Mouse (Mus musculus): ENCODE results near the gene Svs1. TPM values are rescaled to one million over a fixed set of nuclear protein-coding genes. Genes with fewer than 3 reads are reported as not detected.

Gene Svs1
- polyA plus RNA-seq, 1 experiment, result not detected

DNA sequence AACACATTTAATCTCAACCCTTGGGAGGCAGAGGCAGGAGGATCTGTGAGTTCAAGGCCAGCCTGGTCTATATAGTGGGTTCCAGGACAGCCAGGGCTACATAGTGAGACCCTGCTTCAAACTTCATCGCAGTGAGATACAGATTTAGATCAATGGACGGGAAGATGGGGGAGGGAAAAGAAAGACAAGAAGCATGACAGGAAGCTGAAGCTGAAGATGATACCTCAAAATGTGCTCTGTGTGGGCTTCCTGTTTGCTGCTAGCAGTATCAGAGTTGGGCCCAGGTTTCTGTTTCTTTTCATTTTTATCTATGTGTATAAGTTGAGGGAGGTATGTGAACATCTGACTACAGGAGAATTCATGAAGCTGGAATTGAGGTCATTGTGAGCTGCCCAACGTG, 26.8 kb downstream of the Svs1 start:
- Histone ChIP-seq H3K79me2 (ENCODE audit: control insufficient read depth, insufficient read depth) (no peaks in the 10 kb centered on the region), H3K4me2 (ENCODE audit: low read depth) (no peak overlapping the region), H3K4me3 (no peak overlapping the region), H3K27me3 (ENCODE audit: control insufficient read depth, insufficient read depth, insufficient read length) (peaks cover 5% of the 10 kb centered on the region), H3K36me3 (ENCODE audit: control insufficient read depth, insufficient read depth) (no peaks in the 10 kb centered on the region), H3ac (ENCODE audit: control insufficient read depth, insufficient read length) (no peak overlapping the region)
- TF ChIP-seq E2F4 (IDR thresholded peaks at IDR 0.05; ENCODE audit: insufficient read depth) (no peak), POLR2AphosphoS2 (IDR thresholded peaks at IDR 0.05; ENCODE audit: insufficient read length, low read depth) (no peak), TCF3 (IDR thresholded peaks at IDR 0.05; ENCODE audit: insufficient read length, low read depth) (no peak), MYOG (IDR thresholded peaks at IDR 0.05; ENCODE audit: control insufficient read depth in 1 of 3, insufficient read depth in 1 of 3, insufficient read length in 2 of 3, low read depth in 2 of 3) (no peak), TCF12 (IDR thresholded peaks at IDR 0.05; ENCODE audit: insufficient read depth, poor library complexity, severe bottlenecking) (no peak), MYOD1 (IDR thresholded peaks at IDR 0.05; ENCODE audit: control insufficient read depth in 1 of 3, insufficient read length in 2 of 3, low read depth in 2 of 3) (no peak), POLR2A (IDR thresholded peaks at IDR 0.05; ENCODE audit: insufficient read length, low read depth) (no peak), CEBPB (IDR thresholded peaks at IDR 0.05; ENCODE audit: insufficient read depth, poor library complexity, severe bottlenecking) (no peak), REST (IDR thresholded peaks at IDR 0.05; ENCODE audit: insufficient read depth, insufficient read length) (no peak), MAX (IDR thresholded peaks at IDR 0.05; ENCODE audit: low read depth) (no peak), USF1 (IDR thresholded peaks at IDR 0.05; ENCODE audit: low read depth) (no peak), SRF (IDR thresholded peaks at IDR 0.05; ENCODE audit: control insufficient read depth, insufficient read length, low read depth) (no peak)

- Histone ChIP-seq H3K4me3 (no peak overlapping the region), H3K79me2 (ENCODE audit: control insufficient read depth, insufficient read depth) (no peaks in the 10 kb centered on the region), H3K4me2 (ENCODE audit: low read depth) (no peak overlapping the region)
These were observed 30.5 kb downstream of the Svs1 start for GRCm38 (mm10) chr6:49017150-49017549.

GRCm38 (mm10) chr6:49019341-49019740, 32.7 kb downstream of the Svs1 start:
- Histone ChIP-seq H3K4me3 (no peak overlapping the region), H3K27me3 (ENCODE audit: control insufficient read depth, insufficient read depth, insufficient read length) (no peaks in the 10 kb centered on the region), H3K36me3 (ENCODE audit: control insufficient read depth, insufficient read depth) (no peaks in the 10 kb centered on the region), H3ac (ENCODE audit: control insufficient read depth, insufficient read length) (no peak overlapping the region), H3K4me2 (ENCODE audit: low read depth) (no peak overlapping the region), H3K79me2 (ENCODE audit: control insufficient read depth, insufficient read depth) (no peaks in the 10 kb centered on the region)
- TF ChIP-seq E2F4 (IDR thresholded peaks at IDR 0.05; ENCODE audit: insufficient read depth), result no peak
- TF ChIP-seq POLR2A (IDR thresholded peaks at IDR 0.05; ENCODE audit: insufficient read length, low read depth), result no peak
- TF ChIP-seq CEBPB (IDR thresholded peaks at IDR 0.05; ENCODE audit: insufficient read depth, poor library complexity, severe bottlenecking), result no peak
- no peak for TF ChIP-seq TCF12 (IDR thresholded peaks at IDR 0.05; ENCODE audit: insufficient read depth, poor library complexity, severe bottlenecking)
- TF ChIP-seq TCF3 (IDR thresholded peaks at IDR 0.05; ENCODE audit: insufficient read length, low read depth), result no peak
- TF ChIP-seq REST (IDR thresholded peaks at IDR 0.05; ENCODE audit: insufficient read depth, insufficient read length), result no peak
- no peak for TF ChIP-seq USF1 (IDR thresholded peaks at IDR 0.05; ENCODE audit: low read depth)

More at GRCm38 (mm10) chr6:49017150-49017549, 30.5 kb downstream of the Svs1 start:
- H3K27me3 ChIP-seq (ENCODE audit: control insufficient read depth, insufficient read depth, insufficient read length), result peaks cover 5% of the 10 kb centered on the region
- no peaks in the 10 kb centered on the region for H3K36me3 ChIP-seq (ENCODE audit: control insufficient read depth, insufficient read depth)
- TF ChIP-seq MAX (IDR thresholded peaks at IDR 0.05; ENCODE audit: low read depth), result no peak
- TF ChIP-seq E2F4 (IDR thresholded peaks at IDR 0.05; ENCODE audit: insufficient read depth), result no peak
- no peak for TF ChIP-seq REST (IDR thresholded peaks at IDR 0.05; ENCODE audit: insufficient read depth, insufficient read length)
- TF ChIP-seq CEBPB (IDR thresholded peaks at IDR 0.05; ENCODE audit: insufficient read depth, poor library complexity, severe bottlenecking), result no peak
- no peak for TF ChIP-seq MYOD1 (IDR thresholded peaks at IDR 0.05; ENCODE audit: control insufficient read depth in 1 of 3, insufficient read length in 2 of 3, low read depth in 2 of 3)
- no peak for TF ChIP-seq TCF12 (IDR thresholded peaks at IDR 0.05; ENCODE audit: insufficient read depth, poor library complexity, severe bottlenecking)
- TF ChIP-seq POLR2A (IDR thresholded peaks at IDR 0.05; ENCODE audit: insufficient read length, low read depth), result no peak
- TF ChIP-seq MYOG (IDR thresholded peaks at IDR 0.05; ENCODE audit: control insufficient read depth in 1 of 3, insufficient read depth in 1 of 3, insufficient read length in 2 of 3, low read depth in 2 of 3), result no peak
- no peak for TF ChIP-seq TCF3 (IDR thresholded peaks at IDR 0.05; ENCODE audit: insufficient read length, low read depth)
- no peak for TF ChIP-seq USF1 (IDR thresholded peaks at IDR 0.05; ENCODE audit: low read depth)
- TF ChIP-seq SRF (IDR thresholded peaks at IDR 0.05; ENCODE audit: control insufficient read depth, insufficient read length, low read depth), result no peak
- TF ChIP-seq POLR2AphosphoS2 (IDR thresholded peaks at IDR 0.05; ENCODE audit: insufficient read length, low read depth), result no peak
- no peak overlapping the region for H3ac ChIP-seq (ENCODE audit: control insufficient read depth, insufficient read length)

- Histone ChIP-seq H3K79me2 (ENCODE audit: control insufficient read depth, insufficient read depth) (no peaks in the 10 kb centered on the region), H3K4me2 (ENCODE audit: low read depth) (peak overlapping the region; percentile 12)
These were observed 34.7 kb downstream of the Svs1 start for GRCm38 (mm10) chr6:49021141-49022012.

DNA sequence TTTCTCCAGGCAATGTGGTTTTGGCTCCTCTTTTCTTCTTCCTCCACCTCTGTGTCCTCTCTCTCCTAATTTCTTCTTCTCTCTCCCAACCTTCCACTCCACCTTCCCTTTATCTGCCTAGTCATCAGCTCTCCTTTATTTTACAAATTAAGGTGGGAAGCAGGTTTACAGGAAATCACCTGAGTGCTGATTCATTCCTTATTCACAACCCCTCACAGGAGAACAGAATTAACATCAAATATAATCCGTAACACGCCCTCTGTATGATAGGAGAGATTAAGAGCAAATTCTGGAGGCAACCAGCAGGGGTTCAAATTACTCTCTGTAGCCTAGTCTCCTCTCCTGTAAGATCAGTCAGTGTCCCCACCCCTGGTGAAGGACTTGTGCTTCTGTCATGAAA, 35.7 kb downstream of the Svs1 start:
- no peaks in the 10 kb centered on the region for H3K36me3 ChIP-seq (ENCODE audit: control insufficient read depth, insufficient read depth)
- no peaks in the 10 kb centered on the region for H3K27me3 ChIP-seq (ENCODE audit: control insufficient read depth, insufficient read depth, insufficient read length)
- TF ChIP-seq TCF12 (IDR thresholded peaks at IDR 0.05; ENCODE audit: insufficient read depth, poor library complexity, severe bottlenecking) (no peak), POLR2A (IDR thresholded peaks at IDR 0.05; ENCODE audit: insufficient read length, low read depth) (no peak), USF1 (IDR thresholded peaks at IDR 0.05; ENCODE audit: low read depth) (no peak), SRF (IDR thresholded peaks at IDR 0.05; ENCODE audit: control insufficient read depth, insufficient read length, low read depth) (no peak), MYOD1 (IDR thresholded peaks at IDR 0.05; ENCODE audit: control insufficient read depth in 1 of 3, insufficient read length in 2 of 3, low read depth in 2 of 3) (no peak)
- no peak overlapping the region for H3ac ChIP-seq (ENCODE audit: control insufficient read depth, insufficient read length)
- H3K4me3 ChIP-seq, result no peak overlapping the region
- H3K4me2 ChIP-seq (ENCODE audit: low read depth), result no peak overlapping the region
- H3K79me2 ChIP-seq (ENCODE audit: control insufficient read depth, insufficient read depth), result no peaks in the 10 kb centered on the region

More at GRCm38 (mm10) chr6:49021141-49022012, 34.7 kb downstream of the Svs1 start:
- Histone ChIP-seq H3K4me3 (no peak overlapping the region), H3ac (ENCODE audit: control insufficient read depth, insufficient read length) (no peak overlapping the region), H3K36me3 (ENCODE audit: control insufficient read depth, insufficient read depth) (no peaks in the 10 kb centered on the region), H3K27me3 (ENCODE audit: control insufficient read depth, insufficient read depth, insufficient read length) (no peaks in the 10 kb centered on the region)
- TF ChIP-seq POLR2AphosphoS2 (IDR thresholded peaks at IDR 0.05; ENCODE audit: insufficient read length, low read depth) (no peak), MYOG (IDR thresholded peaks at IDR 0.05; ENCODE audit: control insufficient read depth in 1 of 3, insufficient read depth in 1 of 3, insufficient read length in 2 of 3, low read depth in 2 of 3) (peak in 1 of 3 experiments; percentile 49)

Data from myocyte (in vitro differentiated cells).